Mouse (Mus musculus) ES-Bruce4 (cell line): ENCODE results near the gene Dhx15.

Experiments used
- CTCF ChIP-seq: IDR thresholded peaks from one replicate; pipeline ENCODE4 v1.8.1; 2011; ENCODE audit warnings: low read depth, low read length
- EP300 ChIP-seq: IDR thresholded peaks from 2 replicates; pipeline ENCODE4 v1.6.1; 2011; ENCODE audit warnings: low read depth, low read length; ENCODE audit not compliant: insufficient read depth
- POLR2A ChIP-seq: IDR thresholded peaks from one replicate; pipeline ENCODE4 v1.8.1; 2011; ENCODE audit warnings: low read length; ENCODE audit not compliant: insufficient read depth

- no peak for TF ChIP-seq CTCF
- no peak for TF ChIP-seq POLR2A
- no peak for TF ChIP-seq EP300
These were observed 42.3 kb upstream of the Dhx15 start for GRCm38 (mm10) chr5:52232611-52233010.
